Mouse (Mus musculus): ENCODE measurements around the gene Cyp24a1. TPM values are rescaled to one million over a fixed set of nuclear protein-coding genes. Genes with fewer than 3 reads are reported as not detected.

Gene Cyp24a1
- polyA plus RNA-seq, 1 experiment from 2014 or later, result not detected

GRCm38 (mm10) chr2:170494784-170495710 is 1.9 kb downstream of the Cyp24a1 start:
- Histone ChIP-seq H3K27ac (replicated peaks) (no peak overlapping the region), H3K4me2 (replicated peaks; ENCODE audit: low read depth) (no peak overlapping the region), H3K4me1 (replicated peaks; ENCODE audit: control insufficient read depth, insufficient read depth) (no peaks in the 10 kb centered on the region), H3K27me3 (ENCODE audit: control insufficient read depth, insufficient read depth, low read length) (peaks cover 19% of the 10 kb centered on the region; the same call in 1 of the 2 replicates), H3K4me3 (ENCODE audit: low read depth, low read length) (no peak overlapping the region), H3K36me3 (ENCODE audit: control insufficient read depth, insufficient read depth, low read length) (no peaks in the 10 kb centered on the region), H3K9me3 (ENCODE audit: control insufficient read depth, low read length) (no peaks in the 10 kb centered on the region), H3K9ac (ENCODE audit: low read length) (no peak overlapping the region)
- TF ChIP-seq EP300 (optimal IDR thresholded peaks at IDR 0.05) (no peak), CTCF (IDR thresholded peaks at IDR 0.05; ENCODE audit: low read depth) (no peak)
- DNase-seq (ENCODE audit: low spot score) (no peak), ATAC-seq (ENCODE audit: low FRiP score, low TSS enrichment) (no peak)
- WGBS, result 8% methylated on average over 31 of the region's 31 CpGs

- Histone ChIP-seq H3K4me2 (replicated peaks; ENCODE audit: low read depth) (no peak overlapping the region), H3K4me3 (ENCODE audit: low read depth, low read length) (no peak overlapping the region), H3K27me3 (ENCODE audit: control insufficient read depth, insufficient read depth, low read length) (0 out of 2 replicates have a peak, but pooled peaks cover 3% of the 10 kb centered on the region), H3K4me1 (replicated peaks; ENCODE audit: control insufficient read depth, insufficient read depth) (no peaks in the 10 kb centered on the region), H3K9me3 (ENCODE audit: control insufficient read depth, low read length) (no peaks in the 10 kb centered on the region), H3K36me3 (ENCODE audit: control insufficient read depth, insufficient read depth, low read length) (no peaks in the 10 kb centered on the region), H3K9ac (ENCODE audit: low read length) (no peak overlapping the region), H3K27ac (replicated peaks) (no peak overlapping the region)
- 62% methylated on average over 26 of the region's 26 CpGs for WGBS
- ATAC-seq (ENCODE audit: low FRiP score, low TSS enrichment) (no peak), DNase-seq (ENCODE audit: low spot score) (no peak)
- TF ChIP-seq CTCF (IDR thresholded peaks at IDR 0.05; ENCODE audit: low read depth) (peak; percentile 72), EP300 (optimal IDR thresholded peaks at IDR 0.05) (no peak)
Measured at GRCm38 (mm10) chr2:170487890-170488502, 8.9 kb downstream of the Cyp24a1 start.

- H3K27ac ChIP-seq (replicated peaks), result no peak overlapping the region
- no peak overlapping the region for H3K4me2 ChIP-seq (replicated peaks; ENCODE audit: low read depth)
- ATAC-seq (ENCODE audit: low FRiP score, low TSS enrichment) (no peak), DNase-seq (ENCODE audit: low spot score) (no peak)
- TF ChIP-seq CTCF (IDR thresholded peaks at IDR 0.05; ENCODE audit: low read depth) (no peak), EP300 (optimal IDR thresholded peaks at IDR 0.05) (no peak)
- H3K9me3 ChIP-seq (ENCODE audit: control insufficient read depth, low read length), result no peaks in the 10 kb centered on the region
- H3K9ac ChIP-seq (ENCODE audit: low read length), result no peak overlapping the region
- 85% methylated on average over 7 of the region's 7 CpGs for WGBS
- H3K27me3 ChIP-seq (ENCODE audit: control insufficient read depth, insufficient read depth, low read length), result 0 out of 2 replicates have a peak, but pooled peaks cover 3% of the 10 kb centered on the region
- H3K4me1 ChIP-seq (replicated peaks; ENCODE audit: control insufficient read depth, insufficient read depth), result no peaks in the 10 kb centered on the region
- H3K36me3 ChIP-seq (ENCODE audit: control insufficient read depth, insufficient read depth, low read length), result no peaks in the 10 kb centered on the region
- no peak overlapping the region for H3K4me3 ChIP-seq (ENCODE audit: low read depth, low read length)
Measured at GRCm38 (mm10) chr2:170487202-170487601, 9.7 kb downstream of the Cyp24a1 start.

GRCm38 (mm10) chr2:170483914-170484313 is 13.0 kb downstream of the Cyp24a1 start:
- H3K27me3 ChIP-seq (ENCODE audit: control insufficient read depth, insufficient read depth, low read length), result 0 out of 2 replicates have a peak, but pooled peaks cover 3% of the 10 kb centered on the region
- TF ChIP-seq EP300 (optimal IDR thresholded peaks at IDR 0.05) (no peak), CTCF (IDR thresholded peaks at IDR 0.05; ENCODE audit: low read depth) (no peak)
- H3K4me2 ChIP-seq (replicated peaks; ENCODE audit: low read depth), result no peak overlapping the region
- no peak overlapping the region for H3K9ac ChIP-seq (ENCODE audit: low read length)
- ATAC-seq (ENCODE audit: low FRiP score, low TSS enrichment), result no peak
- no peak overlapping the region for H3K27ac ChIP-seq (replicated peaks)
- no peak for DNase-seq (ENCODE audit: low spot score)
- no peaks in the 10 kb centered on the region for H3K36me3 ChIP-seq (ENCODE audit: control insufficient read depth, insufficient read depth, low read length)
- no peaks in the 10 kb centered on the region for H3K4me1 ChIP-seq (replicated peaks; ENCODE audit: control insufficient read depth, insufficient read depth)
- H3K9me3 ChIP-seq (ENCODE audit: control insufficient read depth, low read length), result no peaks in the 10 kb centered on the region
- H3K4me3 ChIP-seq (ENCODE audit: low read depth, low read length), result no peak overlapping the region
- 65% methylated on average over 11 of the region's 11 CpGs for WGBS

DNA sequence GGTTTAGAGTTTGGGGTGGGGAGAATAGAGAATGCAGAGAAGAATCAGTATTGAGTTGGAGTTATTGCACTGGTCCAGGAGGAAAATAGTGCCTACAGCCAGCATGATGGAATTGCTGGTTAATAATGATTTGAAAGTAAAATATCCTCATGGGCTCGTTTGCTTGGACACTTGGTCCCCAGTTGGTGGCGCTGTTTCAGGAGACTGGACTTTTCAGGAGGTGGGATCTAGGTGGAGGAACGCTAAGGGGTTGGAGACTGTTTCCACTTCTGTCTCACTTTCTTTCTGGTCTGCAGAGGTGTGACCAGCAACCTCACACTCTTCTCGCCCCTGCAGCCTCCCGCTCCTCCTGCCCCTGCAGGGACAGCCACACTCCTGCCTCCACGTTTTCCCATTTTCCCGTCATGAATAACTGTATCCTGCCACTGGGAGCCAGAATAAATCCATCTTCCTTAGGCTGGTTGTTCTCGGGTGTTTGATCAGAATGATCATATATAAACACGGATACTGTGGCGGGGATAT is 14.9 kb downstream of the Cyp24a1 start:
- ATAC-seq (ENCODE audit: low FRiP score, low TSS enrichment), result no peak
- no peaks in the 10 kb centered on the region for H3K9me3 ChIP-seq (ENCODE audit: control insufficient read depth, low read length)
- WGBS, result 45% methylated on average over 10 of the region's 10 CpGs

More for the DNA sequence above, 14.9 kb downstream of the Cyp24a1 start:
- Histone ChIP-seq H3K36me3 (ENCODE audit: control insufficient read depth, insufficient read depth, low read length) (no peaks in the 10 kb centered on the region), H3K4me3 (ENCODE audit: low read depth, low read length) (no peak overlapping the region), H3K4me2 (replicated peaks; ENCODE audit: low read depth) (no peak overlapping the region), H3K4me1 (replicated peaks; ENCODE audit: control insufficient read depth, insufficient read depth) (no peaks in the 10 kb centered on the region), H3K27me3 (ENCODE audit: control insufficient read depth, insufficient read depth, low read length) (no peaks in the 10 kb centered on the region), H3K27ac (replicated peaks) (no peak overlapping the region), H3K9ac (ENCODE audit: low read length) (no peak overlapping the region)
- no peak for DNase-seq (ENCODE audit: low spot score)
- TF ChIP-seq EP300 (optimal IDR thresholded peaks at IDR 0.05), result no peak
- peak; percentile 36 for TF ChIP-seq CTCF (IDR thresholded peaks at IDR 0.05; ENCODE audit: low read depth)

All from stomach, postnatal 0 days (tissue).